Mouse (Mus musculus) stomach, embryonic 16.5 days (tissue): Measurements from ENCODE around the gene Chd4. TPM values are rescaled to one million over a fixed set of nuclear protein-coding genes. Genes with fewer than 3 reads are reported as not detected.

Source experiments
- ATAC-seq: fragments of 200-750 bp; cut with Nextera tagmentation; 2 replicates; pipeline ENCODE4 v1.8.0; 2017; ENCODE audit warnings: moderate number of reproducible peaks, moderate TSS enrichment; ENCODE audit not compliant: insufficient read depth, low FRiP score
- H3K27ac ChIP-seq: fragments of 300-500 bp; sonication (generic); 2 replicates; pipeline ENCODE4 v1.5.1; 2014; ENCODE audit warnings: low read length
- H3K27me3 ChIP-seq: fragments of 300-500 bp; sonication (generic); 2 replicates; pipeline ENCODE4 v1.6.1; 2014; ENCODE audit warnings: low read length, control low read depth, mixed read lengths; ENCODE audit not compliant: control insufficient read depth, insufficient read depth
- H3K36me3 ChIP-seq: fragments of 300-500 bp; sonication (generic); 2 replicates; pipeline ENCODE4 v1.6.1; 2014; ENCODE audit warnings: low read length; ENCODE audit not compliant: control insufficient read depth, insufficient read depth
- H3K4me1 ChIP-seq: fragments of 300-500 bp; sonication (generic); 2 replicates; pipeline ENCODE4 v1.6.1; 2014; ENCODE audit warnings: low read length, control low read depth, mixed read lengths; ENCODE audit not compliant: control insufficient read depth, insufficient read depth
- H3K4me2 ChIP-seq: fragments of 300-500 bp; sonication (generic); 2 replicates; pipeline ENCODE4 v1.6.1; 2014; ENCODE audit warnings: low read depth, low read length, mixed read lengths
- H3K4me3 ChIP-seq: fragments of 300-500 bp; sonication (generic); replicated peaks from 2 replicates; pipeline ENCODE4 v1.5.1; 2014; ENCODE audit warnings: mild to moderate bottlenecking, low read length
- H3K9ac ChIP-seq: fragments of 300-500 bp; sonication (generic); 2 replicates; pipeline ENCODE4 v1.6.1; 2014; ENCODE audit warnings: low read length
- H3K9me3 ChIP-seq: fragments of 300-500 bp; sonication (generic); replicated peaks from 2 replicates; pipeline ENCODE4 v1.6.1; 2016; ENCODE audit warnings: low read length, control low read depth; ENCODE audit not compliant: control insufficient read depth
- WGBS: fragments of 180-500 bp; shearing (Covaris S2); extraction: QIAGEN DNeasy Blood & Tissue Kit; methylation state at CpG from one replicate; pipeline ENCODE4 v1.1.7; 2014; 5-methylcytosine and 5-hydroxymethylcytosine counted together
- polyA plus RNA-seq: library from polyadenylated mRNA; unstranded; fragments of >200 nt; fragmentation: Nextera tagmentation; extraction: Ambion mirVana; gene quantifications from 2 replicates; pipeline ENCODE4 v1.2.1, GENCODE M21; 2015

The Chd4 gene
- polyA plus RNA-seq, 1 experiment from 2014 or later = 46.3 TPM

DNA sequence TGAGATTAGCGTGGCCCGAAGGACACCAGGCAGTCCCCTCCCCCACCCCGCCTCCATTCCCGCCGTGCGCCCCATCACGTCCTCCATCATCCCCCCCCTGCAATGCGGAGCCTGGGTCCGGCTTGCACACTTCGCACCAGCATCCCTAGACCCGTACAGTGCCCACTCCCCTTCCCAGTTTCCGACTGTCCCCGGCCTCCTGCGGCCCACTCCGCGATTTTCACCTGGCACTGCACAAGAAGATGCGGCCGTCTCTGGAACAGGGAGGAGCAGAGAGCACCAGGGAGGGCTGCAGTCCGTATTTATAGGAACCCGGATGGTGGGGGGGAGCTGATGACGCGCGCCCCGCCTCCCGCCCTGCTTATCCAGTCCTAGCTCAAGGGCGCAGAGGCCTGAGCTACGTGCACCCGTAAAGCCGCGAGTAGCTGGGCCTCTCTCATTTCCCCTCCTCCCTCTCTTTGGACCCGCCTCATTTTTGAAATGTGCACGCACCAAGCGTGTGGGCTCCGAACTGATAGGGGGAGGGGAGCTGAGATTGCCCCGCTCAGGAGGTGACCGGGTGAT lies 69.6 kb downstream of the Chd4 start:
- ATAC-seq = peak; percentile 91

DNA sequence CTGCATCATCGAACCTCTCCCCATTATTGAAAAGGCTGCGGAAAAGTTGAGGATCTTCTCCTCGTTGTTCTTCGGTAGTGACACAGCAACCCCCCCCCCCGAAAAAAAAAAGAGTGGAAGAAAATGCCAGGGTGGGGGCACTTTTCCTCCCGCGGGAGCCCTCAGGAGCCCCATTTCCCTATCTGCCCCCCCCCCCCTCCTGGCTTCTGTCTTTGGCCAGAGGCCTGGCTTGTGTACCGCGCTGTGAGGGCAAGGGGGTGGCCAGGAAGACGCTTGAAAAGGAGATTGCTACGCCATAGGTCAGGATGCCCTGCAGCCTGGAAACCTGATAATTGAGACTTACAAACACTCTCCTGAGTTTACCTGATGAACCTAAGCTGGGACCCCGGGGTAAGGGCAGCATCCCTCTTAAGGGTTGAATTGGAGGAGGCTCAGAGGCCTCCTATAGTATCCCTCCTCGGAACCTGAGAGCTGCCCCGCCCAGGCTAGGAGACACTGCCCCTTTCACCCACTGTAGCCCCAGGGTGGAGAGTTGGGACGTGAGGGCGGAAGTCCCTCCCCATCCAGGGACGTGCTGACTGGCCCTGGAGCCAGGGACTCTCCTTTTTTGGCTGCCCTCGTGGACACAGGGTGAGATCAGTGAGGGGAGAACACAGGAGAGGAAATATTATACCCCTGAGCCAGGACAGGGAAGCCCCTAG lies 70.4 kb downstream of the Chd4 start, which contains the start of gene Gapdh:
TSS of gene Gapdh (minus strand) at position 417 of the 701 bp plus-strand sequence.
- H3K4me3 ChIP-seq = peak within 1 kb of the TSS; percentile 97
- H3K9me3 ChIP-seq = no peaks in the 10 kb centered on the region
- H3K36me3 ChIP-seq = peaks cover 7% of the 10 kb centered on the region; the same call in 1 of the 2 replicates
- peak within 1 kb of the TSS; percentile 99 for H3K27ac ChIP-seq
- peak within 1 kb of the TSS; percentile 80 for H3K4me2 ChIP-seq
- under 1% methylated on average over 18 of the region's 18 CpGs for WGBS
- peaks cover 39% of the 10 kb centered on the region for H3K4me1 ChIP-seq
- peak within 1 kb of the TSS; percentile 96 for H3K9ac ChIP-seq
- H3K27me3 ChIP-seq = no peaks in the 10 kb centered on the region
- ATAC-seq = peak; percentile 81

More for the DNA sequence above, 69.6 kb downstream of the Chd4 start:
- Histone ChIP-seq H3K9ac (peak overlapping the region; percentile 96), H3K27me3 (no peaks in the 10 kb centered on the region), H3K36me3 (peaks cover 7% of the 10 kb centered on the region; the same call in 1 of the 2 replicates), H3K4me3 (peak overlapping the region; percentile 97), H3K27ac (peak overlapping the region; percentile 99), H3K9me3 (no peaks in the 10 kb centered on the region), H3K4me2 (peak overlapping the region; percentile 80), H3K4me1 (peaks cover 42% of the 10 kb centered on the region)
- under 1% methylated on average over 36 of the region's 36 CpGs for WGBS

DNA sequence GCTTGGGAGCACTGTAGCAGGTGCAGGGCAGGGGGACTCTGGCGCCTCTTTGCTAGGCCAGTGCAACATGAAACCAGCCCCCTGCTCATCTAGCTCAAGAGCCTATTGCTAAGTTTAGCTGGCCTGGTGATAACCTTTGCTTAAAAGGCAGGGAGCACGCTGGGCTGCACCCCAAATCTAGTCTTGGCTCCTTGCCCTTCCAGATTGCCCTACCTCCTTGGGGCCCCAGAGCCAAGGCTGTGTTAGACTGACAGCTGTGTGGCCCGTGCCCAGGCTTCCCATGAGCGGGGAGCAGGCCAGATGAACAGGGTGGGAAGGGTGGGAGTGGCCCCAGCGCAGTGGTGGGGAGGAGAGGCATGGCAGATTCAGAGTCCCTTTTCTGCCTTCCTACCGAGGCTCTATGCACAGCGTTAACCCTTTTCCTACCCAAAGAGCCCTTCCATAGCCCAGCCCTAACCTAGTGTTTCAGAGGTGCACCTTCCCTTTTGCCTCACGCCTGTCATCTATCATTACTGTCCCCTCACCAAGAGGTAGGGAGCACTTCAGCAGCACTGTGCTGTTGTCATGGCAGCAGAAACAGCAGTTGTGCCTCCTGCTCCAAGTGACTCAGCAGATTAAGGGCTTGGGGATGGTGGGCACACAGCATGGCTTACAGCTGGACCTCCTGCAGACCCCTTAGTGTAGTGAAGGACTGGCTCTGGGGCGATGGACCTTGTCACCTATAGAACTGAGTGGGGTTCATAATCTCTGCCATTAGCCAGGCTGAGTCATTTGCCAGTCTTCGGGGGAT lies 71.3 kb downstream of the Chd4 start:
- H3K9me3 ChIP-seq = no peaks in the 10 kb centered on the region
- peak overlapping the region; percentile 80 for H3K4me2 ChIP-seq
- H3K4me3 ChIP-seq = peak overlapping the region; percentile 97
- ATAC-seq = peak; percentile 54
- H3K27ac ChIP-seq = peak overlapping the region; percentile 99
- peak overlapping the region; percentile 77 for H3K9ac ChIP-seq
- H3K27me3 ChIP-seq = no peaks in the 10 kb centered on the region
- peaks cover 12% of the 10 kb centered on the region; the same call in 1 of the 2 replicates for H3K36me3 ChIP-seq
- 17% methylated on average over 10 of the region's 10 CpGs for WGBS
- H3K4me1 ChIP-seq = peaks cover 33% of the 10 kb centered on the region

DNA sequence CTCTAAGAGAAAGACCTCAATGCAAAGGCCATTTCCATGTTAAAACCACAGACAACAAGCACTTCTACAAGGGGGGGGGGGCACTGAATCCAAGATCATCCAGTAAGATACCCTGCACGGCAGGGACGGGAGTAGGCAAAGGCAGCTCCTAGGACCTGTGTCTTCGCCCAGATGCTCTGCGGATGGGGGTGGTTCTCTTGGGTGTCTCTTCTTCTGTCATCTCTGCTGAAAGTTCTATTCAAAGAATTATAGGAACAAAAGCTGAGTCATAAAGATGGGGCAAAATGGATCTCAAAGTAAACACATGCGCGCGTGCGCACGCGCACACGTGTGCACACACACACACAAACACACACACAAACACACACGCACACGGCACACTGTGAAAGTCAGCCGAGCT lies 72.3 kb downstream of the Chd4 start:
- H3K27ac ChIP-seq = no peak overlapping the region
- WGBS = 87% methylated on average over 14 of the region's 14 CpGs
- H3K9me3 ChIP-seq = no peaks in the 10 kb centered on the region
- H3K4me2 ChIP-seq = no peak overlapping the region
- ATAC-seq = no peak
- H3K36me3 ChIP-seq = peaks cover 17% of the 10 kb centered on the region; the same call in 1 of the 2 replicates
- peaks cover 27% of the 10 kb centered on the region for H3K4me1 ChIP-seq
- H3K9ac ChIP-seq = no peak overlapping the region
- no peaks in the 10 kb centered on the region for H3K27me3 ChIP-seq
- H3K4me3 ChIP-seq = no peak overlapping the region

DNA sequence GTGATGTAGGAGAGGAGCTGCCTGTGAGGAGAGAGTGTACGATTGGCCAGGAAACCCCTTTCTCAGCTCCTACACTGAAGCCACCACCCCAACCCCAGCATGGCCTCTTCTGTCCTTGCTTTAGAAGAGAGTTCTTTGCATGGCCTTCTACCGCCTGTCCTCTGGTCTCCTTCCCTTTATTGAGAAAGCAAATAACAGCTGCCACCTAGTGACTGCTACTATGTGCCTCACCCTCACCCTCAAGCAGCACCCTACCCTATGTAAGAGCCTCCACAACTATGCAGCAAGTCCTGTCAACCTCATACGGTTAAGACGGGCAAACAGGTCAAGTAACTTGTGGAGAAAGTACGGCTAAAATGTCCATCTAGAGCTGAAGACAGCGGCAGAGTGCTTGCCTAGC lies 74.4 kb downstream of the Chd4 start:
- no peaks in the 10 kb centered on the region for H3K27me3 ChIP-seq
- no peak overlapping the region; the same call in 1 of the 2 replicates for H3K9ac ChIP-seq
- H3K36me3 ChIP-seq = peaks cover 20% of the 10 kb centered on the region
- ATAC-seq = no peak
- H3K9me3 ChIP-seq = no peaks in the 10 kb centered on the region
- H3K4me2 ChIP-seq = no peak overlapping the region
- H3K4me3 ChIP-seq = no peak overlapping the region
- no peak overlapping the region for H3K27ac ChIP-seq
- WGBS = 76% methylated on average over 6 of the region's 6 CpGs
- H3K4me1 ChIP-seq = peaks cover 15% of the 10 kb centered on the region

DNA sequence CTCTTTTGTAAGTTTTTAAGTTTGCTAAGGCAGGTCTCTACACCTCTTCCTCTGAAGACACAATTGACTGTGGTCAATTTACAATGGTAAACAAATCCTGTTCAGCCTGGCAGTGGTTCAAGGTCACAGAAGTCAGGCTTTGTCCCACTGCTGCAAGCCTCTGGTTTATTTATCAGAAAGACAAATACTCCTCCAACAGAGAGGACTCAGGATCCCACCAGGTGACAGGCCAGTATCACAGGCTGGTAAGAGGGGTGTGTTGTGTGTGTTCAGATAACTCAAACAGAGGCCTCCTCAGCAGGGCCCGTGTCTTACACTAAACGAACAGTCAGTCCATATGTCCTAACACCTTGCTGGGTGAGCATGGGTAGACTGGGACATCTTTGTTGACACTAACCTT lies 76.7 kb downstream of the Chd4 start:
- H3K27ac ChIP-seq = no peak overlapping the region
- no peak overlapping the region for H3K4me2 ChIP-seq
- H3K9ac ChIP-seq = no peak overlapping the region
- ATAC-seq = no peak
- no peaks in the 10 kb centered on the region for H3K27me3 ChIP-seq
- H3K4me1 ChIP-seq = peaks cover 3% of the 10 kb centered on the region; the same call in 1 of the 2 replicates
- H3K9me3 ChIP-seq = no peaks in the 10 kb centered on the region
- H3K36me3 ChIP-seq = peaks cover 30% of the 10 kb centered on the region
- WGBS = 47% methylated on average over 2 of the region's 2 CpGs
- H3K4me3 ChIP-seq = no peak overlapping the region

DNA sequence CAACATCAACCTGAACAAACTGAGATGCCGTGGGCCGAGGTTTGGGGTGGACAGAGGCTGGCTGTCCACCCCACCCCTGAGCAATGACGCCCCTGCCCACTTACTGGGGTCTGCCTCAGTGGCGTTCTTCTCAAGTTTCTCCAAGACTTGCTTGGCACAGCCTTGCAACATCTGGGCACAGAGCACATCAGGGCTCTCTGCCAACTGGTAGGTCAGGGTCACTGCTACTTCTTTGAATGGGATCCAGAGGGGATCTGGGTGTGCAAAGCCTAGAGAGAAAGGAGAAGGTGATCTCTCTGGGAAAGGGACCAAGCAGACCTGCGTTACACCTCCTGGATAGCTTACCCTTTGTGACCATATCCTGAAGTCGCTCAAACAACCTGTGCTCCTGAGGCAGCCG lies 77.5 kb downstream of the Chd4 start:
- no peak for ATAC-seq
- no peaks in the 10 kb centered on the region for H3K9me3 ChIP-seq
- no peak overlapping the region for H3K4me2 ChIP-seq
- WGBS = 92% methylated on average over 7 of the region's 7 CpGs
- H3K4me3 ChIP-seq = no peak overlapping the region
- no peak overlapping the region for H3K9ac ChIP-seq
- no peaks in the 10 kb centered on the region for H3K27me3 ChIP-seq
- H3K36me3 ChIP-seq = peaks cover 34% of the 10 kb centered on the region
- H3K4me1 ChIP-seq = no peaks in the 10 kb centered on the region
- no peak overlapping the region for H3K27ac ChIP-seq

DNA sequence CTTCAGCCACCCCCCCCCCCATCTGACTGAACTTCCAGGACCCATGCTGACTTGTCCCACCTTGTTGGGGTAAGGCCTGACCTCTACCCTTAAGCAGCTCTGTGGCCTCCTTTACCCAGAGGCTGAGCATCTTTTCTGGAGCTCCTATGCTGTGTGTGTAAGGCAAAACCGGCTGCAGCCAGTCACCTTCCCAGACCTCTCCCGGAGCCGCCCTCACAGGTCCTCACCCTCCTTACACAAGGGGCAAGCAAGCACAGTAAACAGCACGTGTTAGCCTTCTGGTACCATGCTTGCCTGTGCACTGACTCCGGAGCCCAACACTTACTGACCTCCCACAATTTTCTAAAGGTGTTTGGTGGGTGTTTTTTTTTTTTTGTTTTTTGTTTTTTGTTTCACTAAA lies 79.7 kb downstream of the Chd4 start:
- Histone ChIP-seq H3K4me3 (no peak overlapping the region), H3K4me1 (no peaks in the 10 kb centered on the region), H3K4me2 (no peak overlapping the region), H3K9ac (no peak overlapping the region), H3K36me3 (peaks cover 47% of the 10 kb centered on the region), H3K27ac (no peak overlapping the region), H3K27me3 (no peaks in the 10 kb centered on the region), H3K9me3 (no peaks in the 10 kb centered on the region)
- 87% methylated on average over 5 of the region's 5 CpGs for whole genome bisulfite sequencing
- ATAC-seq = no peak

DNA sequence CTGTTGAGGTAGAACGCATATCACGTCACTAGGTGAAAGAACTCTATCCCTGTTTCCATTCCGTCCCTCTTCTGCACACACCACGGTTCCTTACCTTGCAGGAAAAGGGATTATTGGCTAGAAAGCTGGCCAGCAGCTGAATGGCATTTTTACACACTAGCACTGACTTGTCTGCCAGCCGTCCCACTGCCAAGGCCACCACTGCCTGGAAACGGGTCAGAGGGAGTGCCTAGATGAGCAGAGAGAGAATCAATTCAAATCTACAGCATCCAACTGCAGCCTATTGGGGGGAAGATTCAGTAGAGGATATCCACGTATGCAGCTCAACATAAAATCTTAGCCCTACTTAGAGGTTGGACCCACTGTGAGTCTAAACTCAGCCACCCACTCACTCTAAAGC lies 83.8 kb downstream of the Chd4 start:
- H3K4me2 ChIP-seq = no peak overlapping the region
- no peak overlapping the region for H3K27ac ChIP-seq
- ATAC-seq = no peak
- H3K4me3 ChIP-seq = no peak overlapping the region
- no peaks in the 10 kb centered on the region for H3K4me1 ChIP-seq
- H3K9me3 ChIP-seq = no peaks in the 10 kb centered on the region
- peaks cover 53% of the 10 kb centered on the region for H3K36me3 ChIP-seq
- 93% methylated on average over 7 of the region's 7 CpGs for WGBS
- H3K9ac ChIP-seq = no peak overlapping the region
- no peaks in the 10 kb centered on the region for H3K27me3 ChIP-seq
